Mouse (Mus musculus): Measurements from ENCODE around the gene Yaf2. TPM values are rescaled to one million over a fixed set of nuclear protein-coding genes. Genes with fewer than 3 reads are reported as not detected.
"Not testable (repeated sequence)": the region's sequence is repeated elsewhere in the genome, so short reads cannot be mapped to it uniquely, and the experiment has no call there.

The Yaf2 gene
- 39.5 and 40.4 TPM in 2 replicates for polyA plus RNA-seq (2015; fragmentation: Nextera tagmentation; extraction: Ambion mirVana)

DNA sequence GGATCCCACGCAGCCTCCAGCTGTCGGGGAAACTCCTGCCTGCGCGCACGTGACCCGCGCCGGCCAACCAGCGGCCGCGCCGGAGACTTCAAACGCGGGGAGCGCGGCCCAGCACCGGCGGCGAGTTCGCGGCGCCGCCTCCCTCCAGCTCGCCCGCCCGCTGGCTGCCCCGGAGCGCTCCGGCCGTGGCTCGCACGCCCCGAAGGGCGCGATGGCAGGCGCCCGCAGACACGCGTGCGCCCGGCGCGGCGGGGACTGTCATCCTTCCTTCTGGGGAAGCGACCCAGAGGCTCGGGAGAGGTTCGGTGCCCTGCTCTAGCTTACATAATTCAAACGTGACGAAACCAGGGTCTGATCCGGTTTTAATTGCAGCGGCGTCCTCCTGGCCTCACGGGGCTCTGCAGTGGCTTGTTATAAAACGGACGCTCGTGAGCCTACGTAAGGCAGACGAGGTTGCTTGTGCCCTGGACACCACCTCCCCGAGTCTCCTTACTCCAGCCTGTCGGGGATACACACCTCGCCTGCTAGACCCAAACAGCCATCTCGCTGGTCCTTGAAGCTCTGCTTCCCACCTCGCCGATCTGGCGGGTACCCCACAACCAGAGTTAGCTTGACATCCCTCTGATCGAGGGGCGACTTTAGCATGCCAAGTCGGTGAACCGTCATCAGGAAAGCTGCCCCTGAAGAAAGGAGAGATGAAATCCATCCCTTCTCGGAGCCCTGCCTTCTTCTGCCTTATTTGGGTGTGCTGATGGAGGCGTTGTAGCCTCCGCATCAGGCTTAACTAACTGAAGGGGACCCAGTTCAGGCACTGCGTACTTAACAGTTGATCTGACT, at the start of gene Yaf2:
Gene Yaf2, minus strand, starts transcription at position 11 of the 837 bp plus-strand sequence.
- DNase-seq (ENCODE audit: low spot score), result peak; percentile 87

GRCm38 (mm10) chr15:93381337-93381736, 44.6 kb upstream of the Yaf2 start:
- DNase-seq (ENCODE audit: low spot score), result no peak

GRCm38 (mm10) chr15:93379177-93379576, 42.4 kb upstream of the Yaf2 start:
- peak; percentile 32 for DNase-seq (ENCODE audit: low spot score)

DNA sequence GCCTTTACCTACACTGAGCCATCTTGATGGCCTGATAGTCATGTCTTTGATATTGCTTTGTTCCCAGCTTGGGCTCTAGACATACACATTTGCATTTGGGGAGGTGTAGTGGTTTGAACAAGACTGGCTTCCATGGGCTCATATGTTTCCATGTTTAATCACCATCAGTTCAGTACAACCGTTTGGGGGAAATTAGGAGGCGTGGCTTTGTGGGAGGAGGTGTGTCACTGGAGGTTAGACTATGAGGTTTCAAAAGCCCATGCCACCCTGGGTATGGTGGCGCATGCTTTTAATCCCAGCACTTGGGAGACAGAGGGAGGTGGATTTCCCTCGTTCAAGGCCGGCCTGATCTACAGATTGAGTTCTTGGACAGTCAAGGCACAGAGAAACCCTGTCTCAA, 39.0 kb upstream of the Yaf2 start:
- no peak for DNase-seq (ENCODE audit: low spot score)

DNA sequence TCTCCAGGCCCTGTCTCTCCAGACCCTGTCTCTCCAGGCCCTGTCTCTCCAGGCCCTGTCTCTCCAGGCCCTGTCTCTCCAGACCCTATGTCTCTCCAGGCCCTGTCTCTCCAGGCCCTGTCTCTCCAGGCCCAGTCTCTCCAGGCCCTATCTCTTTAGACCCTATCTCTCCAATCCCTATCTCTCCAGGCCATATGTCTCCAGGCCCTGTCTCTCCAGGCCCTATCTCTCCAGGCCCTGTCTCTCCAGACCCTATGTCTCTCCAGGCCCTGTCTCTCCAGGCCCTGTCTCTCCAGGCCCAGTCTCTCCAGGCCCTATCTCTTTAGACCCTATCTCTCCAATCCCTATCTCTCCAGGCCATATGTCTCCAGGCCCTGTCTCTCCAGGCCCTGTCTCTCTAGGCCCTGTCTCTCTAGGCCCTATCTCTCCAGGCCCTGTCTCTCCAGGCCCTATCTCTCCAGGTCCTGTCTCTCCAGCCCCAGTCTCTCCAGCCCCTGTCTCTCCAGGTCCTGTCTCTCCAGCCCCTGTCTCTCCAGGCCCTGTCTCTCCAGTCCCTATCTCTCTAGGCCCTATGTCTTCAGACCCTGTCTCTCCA, 35.9 kb upstream of the Yaf2 start:
- not testable (repeated sequence) for DNase-seq (ENCODE audit: low spot score)

GRCm38 (mm10) chr15:93371838-93372237, 35.1 kb upstream of the Yaf2 start:
- no peak for DNase-seq (ENCODE audit: low spot score)

DNA sequence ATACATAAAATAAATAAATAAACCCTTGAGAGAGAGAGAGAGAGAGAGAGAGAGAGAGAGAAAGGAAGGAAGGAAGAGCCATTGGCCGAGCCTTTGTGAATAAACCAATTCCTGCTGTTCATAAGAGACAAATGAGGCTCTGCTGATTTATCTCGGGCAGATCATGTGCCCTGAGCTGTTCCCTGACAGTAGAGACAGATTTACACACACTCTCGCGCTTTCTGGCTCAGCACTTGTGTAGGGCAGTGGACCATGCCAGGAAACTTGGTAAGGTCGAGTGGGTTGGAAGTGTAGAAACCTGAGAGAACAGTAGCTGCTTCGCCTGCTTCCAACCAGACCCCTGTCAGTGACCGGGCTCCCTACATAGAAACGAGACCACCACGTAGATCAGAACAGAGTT, 31.8 kb upstream of the Yaf2 start:
- DNase-seq (ENCODE audit: low spot score), result no peak

DNA sequence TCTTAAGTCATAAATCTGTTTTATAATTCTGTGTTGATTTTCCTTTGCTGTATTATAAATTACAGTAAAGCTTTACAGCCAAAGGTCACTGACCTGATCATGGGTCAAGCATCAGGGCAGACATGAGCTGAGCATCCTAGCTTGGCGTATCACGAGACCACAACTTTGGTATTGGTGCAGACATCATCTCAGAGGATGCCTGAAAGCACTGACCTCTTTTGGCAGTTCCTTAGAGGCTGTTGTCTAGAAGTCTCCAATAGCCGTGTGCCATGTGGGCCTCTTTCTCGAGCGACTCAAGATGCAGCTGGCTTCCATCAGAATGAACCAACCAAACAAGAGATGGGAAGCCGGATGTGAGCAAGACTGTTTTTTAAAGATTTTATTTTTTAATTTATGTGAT, 28.8 kb upstream of the Yaf2 start:
- no peak for DNase-seq (ENCODE audit: low spot score)

DNA sequence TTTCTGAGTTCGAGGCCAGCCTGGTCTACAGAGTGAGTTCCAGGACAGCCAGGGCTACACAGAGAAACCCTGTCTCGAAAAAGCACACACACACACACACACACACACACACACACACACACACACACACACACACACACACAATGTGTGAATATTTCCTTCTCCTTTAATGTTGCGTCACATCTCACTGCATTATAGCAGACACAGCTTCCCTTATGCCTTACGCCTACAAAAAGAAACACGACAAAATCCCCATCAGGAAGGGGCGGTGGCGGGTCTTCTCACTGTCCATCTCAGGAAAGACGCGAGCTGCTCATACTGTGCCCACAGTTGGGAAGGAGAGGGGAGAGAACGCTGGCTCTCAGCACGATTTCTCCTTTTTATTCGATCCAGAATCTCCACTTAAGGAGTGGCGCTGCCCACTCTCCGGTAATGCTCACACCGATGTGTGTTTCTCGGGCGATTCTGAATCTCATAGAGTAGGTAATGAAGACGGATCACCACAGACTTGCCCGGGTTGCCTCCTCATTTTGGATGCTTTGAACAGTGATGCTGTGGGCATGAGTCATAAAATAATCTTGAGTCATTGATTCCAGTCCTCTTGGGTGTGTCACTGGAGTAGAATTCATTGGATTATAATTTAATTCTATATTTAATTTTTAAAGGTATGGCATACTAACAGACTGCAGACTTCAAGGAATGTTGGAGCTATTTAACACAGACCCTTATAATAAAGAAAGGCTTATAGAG, 21.8 kb upstream of the Yaf2 start:
- DNase-seq (ENCODE audit: low spot score), result no peak

GRCm38 (mm10) chr15:93340630-93341379, 4.1 kb upstream of the Yaf2 start:
- no peak for DNase-seq (ENCODE audit: low spot score)

- DNase-seq (ENCODE audit: low spot score), result no peak
Measured at GRCm38 (mm10) chr15:93336658-93336924, 144 bp downstream of the Yaf2 start.

GRCm38 (mm10) chr15:93335821-93336657, 696 bp downstream of the Yaf2 start:
- DNase-seq (ENCODE audit: low spot score), result peak; percentile 56

GRCm38 (mm10) chr15:93331256-93331655, 5.5 kb downstream of the Yaf2 start:
- no peak for DNase-seq (ENCODE audit: low spot score)

DNA sequence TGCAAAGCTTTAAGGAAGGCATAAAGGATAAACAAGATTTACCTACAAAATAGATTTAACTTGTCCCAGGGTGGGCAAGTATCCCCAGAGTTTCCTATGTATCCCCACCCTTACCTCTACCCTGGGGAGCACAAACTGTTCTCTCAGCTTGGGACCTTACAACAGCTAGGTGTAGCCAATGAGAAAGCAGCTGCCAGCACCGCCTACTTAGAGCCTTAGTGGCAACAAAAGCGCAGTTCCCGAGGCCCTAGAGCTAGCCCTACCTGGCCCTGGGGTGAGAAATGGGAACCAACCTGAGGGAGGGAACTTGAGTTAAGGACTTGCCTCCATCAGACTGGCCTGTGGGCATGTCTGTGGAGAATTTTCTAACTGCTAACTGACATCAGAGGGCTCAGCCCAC, 9.5 kb downstream of the Yaf2 start:
- no peak for DNase-seq (ENCODE audit: low spot score)

DNA sequence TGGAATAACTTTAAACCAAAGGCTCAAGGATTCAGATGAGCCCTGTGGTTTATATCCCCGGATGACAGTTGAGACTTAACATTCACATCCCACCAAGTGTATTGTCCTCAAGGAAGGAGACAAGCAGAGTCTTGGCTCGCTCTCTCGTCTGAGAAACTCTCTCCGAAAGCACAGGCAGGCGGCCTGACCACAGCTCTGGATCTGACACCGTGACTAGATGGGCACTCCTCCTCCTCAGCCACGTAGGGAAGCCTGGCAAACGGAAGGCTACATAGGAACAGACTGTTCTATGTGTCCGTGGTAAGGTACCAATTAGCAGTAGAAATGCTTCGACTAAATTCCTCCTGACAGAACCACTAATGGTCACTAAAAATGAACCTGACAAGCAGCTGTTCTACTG, 10.1 kb downstream of the Yaf2 start:
- DNase-seq (ENCODE audit: low spot score), result no peak

DNA sequence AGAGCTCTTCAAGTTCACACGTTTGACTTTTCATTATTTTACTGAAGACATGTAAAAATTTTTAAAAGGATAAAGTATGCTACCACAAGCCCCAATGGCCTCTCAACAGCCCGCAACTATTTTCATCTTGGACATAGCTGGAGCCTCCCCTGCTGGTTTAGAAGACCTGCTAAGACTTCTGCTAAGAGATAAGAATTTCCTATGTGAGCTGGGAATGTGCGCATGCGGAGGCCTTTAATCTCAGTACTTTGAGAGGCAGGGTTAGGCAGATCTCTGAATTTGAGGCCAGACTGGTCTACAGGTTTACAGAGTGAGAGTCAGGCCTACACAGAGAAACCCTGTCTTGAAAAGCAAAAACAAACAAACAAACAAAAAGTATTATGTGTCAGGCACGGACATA, 11.4 kb downstream of the Yaf2 start:
- no peak for DNase-seq (ENCODE audit: low spot score)

DNA sequence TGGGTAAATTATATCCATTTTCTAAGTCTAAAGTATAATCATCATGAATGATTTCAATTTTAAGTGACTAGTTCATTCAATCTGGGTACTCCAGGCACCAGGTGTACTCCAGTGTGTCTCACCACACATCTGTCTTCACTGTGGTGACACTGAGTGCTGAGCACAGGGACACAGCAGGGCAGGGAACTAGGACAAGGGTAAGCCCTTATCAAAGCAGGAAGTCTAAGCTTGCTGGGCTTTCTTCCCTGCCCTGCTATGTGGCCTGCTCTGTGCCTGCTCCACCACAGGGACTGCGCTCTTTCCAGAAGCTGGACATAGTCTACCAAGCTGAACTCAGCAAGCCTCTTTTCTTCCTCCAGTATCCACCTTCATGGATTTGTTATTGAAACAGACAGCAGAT, 18.0 kb downstream of the Yaf2 start:
- DNase-seq (ENCODE audit: low spot score), result no peak

- DNase-seq (ENCODE audit: low spot score), result not testable (repeated sequence)
Measured at GRCm38 (mm10) chr15:93310304-93310703, 26.4 kb downstream of the Yaf2 start.

DNA sequence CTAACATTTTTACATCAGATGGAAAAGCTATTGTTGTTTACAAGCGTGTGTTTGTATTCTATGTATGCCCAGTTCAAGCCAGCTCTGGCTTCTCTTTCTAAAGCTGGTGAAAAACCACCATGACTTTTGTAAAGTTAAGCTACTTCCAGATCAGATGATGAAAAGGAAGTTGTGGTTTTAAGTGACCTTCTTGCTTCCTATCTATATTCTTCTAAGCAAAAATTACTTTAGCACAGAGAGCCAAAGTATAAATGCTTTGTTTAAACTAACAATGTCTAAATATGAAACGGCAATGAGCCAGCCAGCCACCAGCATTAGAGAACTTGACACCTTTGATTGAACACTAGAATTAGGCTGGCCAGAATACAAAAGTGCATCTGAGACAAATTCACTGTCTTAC, 38.5 kb downstream of the Yaf2 start:
- peak; percentile 9 for DNase-seq (ENCODE audit: low spot score)

DNA sequence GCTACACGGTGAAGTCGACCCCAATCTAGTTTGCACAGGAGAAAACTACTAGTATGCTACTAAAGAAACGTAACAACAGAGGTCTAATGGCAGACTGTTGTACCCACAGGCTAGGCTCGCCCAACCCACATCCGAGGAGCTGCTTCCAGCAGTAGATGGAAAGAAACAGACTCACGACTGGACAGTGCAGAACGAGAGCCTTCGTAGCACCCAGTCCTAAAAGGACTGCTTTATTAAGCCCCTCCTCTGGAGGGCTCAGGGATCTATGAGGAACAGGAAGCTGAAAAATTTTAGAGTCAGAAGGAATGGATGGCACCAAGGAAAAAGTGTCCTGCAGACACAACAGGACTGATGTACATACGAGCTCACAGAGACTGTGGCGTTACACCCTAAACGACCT, 42.3 kb downstream of the Yaf2 start:
- DNase-seq (ENCODE audit: low spot score), result no peak

DNA sequence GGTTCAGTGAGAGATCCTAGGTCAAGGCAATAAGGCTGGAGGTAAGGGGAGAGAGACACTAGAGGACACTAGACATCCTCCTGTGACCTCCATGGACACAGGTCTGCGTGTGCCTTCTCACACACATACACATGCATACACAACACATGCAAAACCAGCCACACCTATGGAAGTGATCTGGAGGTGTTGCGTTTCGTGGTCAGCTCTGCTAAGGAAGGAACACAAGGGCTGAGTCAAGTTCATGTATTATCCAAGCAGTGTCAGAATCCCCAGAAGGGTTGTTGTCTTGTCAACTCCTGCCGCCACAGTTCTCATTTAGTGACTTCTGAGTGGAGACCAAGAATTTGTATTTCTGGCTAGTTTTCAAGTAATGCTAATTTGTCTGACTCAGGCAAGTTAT, 48.4 kb downstream of the Yaf2 start:
- no peak for DNase-seq (ENCODE audit: low spot score)
